Mouse (Mus musculus) hindbrain, embryonic 12.5 days (tissue): Measurements from ENCODE around the gene Sigmar1. TPM values are rescaled to one million over a fixed set of nuclear protein-coding genes. Genes with fewer than 3 reads are reported as not detected.

Experiments used
- ATAC-seq: fragments of 200-750 bp; cut with Nextera tagmentation; 2 replicates; pipeline ENCODE4 v1.8.0; 2017; ENCODE audit warnings: moderate TSS enrichment; ENCODE audit not compliant: low FRiP score
- H3K27ac ChIP-seq: fragments of 300-500 bp; sonication (generic); 2 replicates; pipeline ENCODE4 v1.5.1; 2016; ENCODE audit warnings: mild to moderate bottlenecking
- H3K27me3 ChIP-seq: fragments of 300-500 bp; sonication (generic); 2 replicates; pipeline ENCODE4 v1.6.1; 2016; ENCODE audit warnings: mild to moderate bottlenecking
- H3K36me3 ChIP-seq: fragments of 300-500 bp; sonication (generic); 2 replicates; pipeline ENCODE4 v1.6.1; 2016; ENCODE audit warnings: mild to moderate bottlenecking
- H3K4me1 ChIP-seq: fragments of 300-500 bp; sonication (generic); 2 replicates; pipeline ENCODE4 v1.6.1; 2016
- H3K4me2 ChIP-seq: fragments of 300-500 bp; sonication (generic); replicated peaks from 2 replicates; pipeline ENCODE4 v1.6.1; 2016; ENCODE audit warnings: mild to moderate bottlenecking
- H3K4me3 ChIP-seq: fragments of 300-500 bp; sonication (generic); 2 replicates; pipeline ENCODE4 v1.5.1; 2016; ENCODE audit warnings: mild to moderate bottlenecking
- H3K9ac ChIP-seq: fragments of 300-500 bp; sonication (generic); 2 replicates; pipeline ENCODE4 v1.6.1; 2016; ENCODE audit warnings: mild to moderate bottlenecking, moderate library complexity
- H3K9me3 ChIP-seq: fragments of 300-500 bp; sonication (generic); replicated peaks from 2 replicates; pipeline ENCODE4 v1.6.1; 2016; ENCODE audit warnings: mild to moderate bottlenecking
- WGBS: fragments of 180-500 bp; shearing (Covaris S2); methylation state at CpG from one replicate; pipeline ENCODE4 v1.1.7; 2016; 5-methylcytosine and 5-hydroxymethylcytosine counted together
- polyA plus RNA-seq: library from polyadenylated mRNA; unstranded; fragments of >200 nt; fragmentation: Nextera tagmentation; extraction: Ambion mirVana; gene quantifications from 2 replicates; pipeline ENCODE4 v1.2.1, GENCODE M21; 2016

The Sigmar1 gene
- polyA plus RNA-seq, 1 experiment from 2014 or later, result 58.9 TPM

- H3K4me1 ChIP-seq, result peaks cover 8% of the 10 kb centered on the region
- 0 out of 2 replicates have a peak, but pooled peaks cover 3% of the 10 kb centered on the region for H3K36me3 ChIP-seq
- no peaks in the 10 kb centered on the region for H3K27me3 ChIP-seq
- no peak overlapping the region for H3K27ac ChIP-seq
- no peak for ATAC-seq
- peaks cover 10% of the 10 kb centered on the region for H3K9me3 ChIP-seq
- H3K4me2 ChIP-seq, result no peak overlapping the region
- WGBS, result 68% methylated on average over 1 of the region's 1 CpGs
- H3K4me3 ChIP-seq, result no peak overlapping the region
- H3K9ac ChIP-seq, result no peak overlapping the region
Observed at GRCm38 (mm10) chr4:41745021-41745420, 10.9 kb downstream of the Sigmar1 start.

DNA sequence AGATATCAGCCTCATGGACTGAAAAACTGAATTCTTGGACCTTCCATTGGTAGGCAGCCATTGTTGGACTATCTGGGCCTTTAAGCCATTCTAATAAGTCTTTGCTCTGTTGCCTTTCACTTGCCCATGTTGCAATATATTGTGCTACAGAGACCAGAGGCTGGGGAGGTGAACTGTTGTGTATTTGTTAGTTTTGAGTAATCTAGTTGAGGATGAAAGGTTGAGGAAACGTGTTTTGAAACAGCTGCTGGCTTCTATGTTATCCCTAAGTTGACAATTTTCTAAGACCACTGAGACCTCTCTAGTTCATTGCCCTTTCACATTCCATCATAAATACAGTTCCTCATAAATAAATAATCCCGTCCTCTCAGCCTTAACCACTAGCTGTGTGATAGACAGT, 11.8 kb downstream of the Sigmar1 start:
- Histone ChIP-seq H3K27ac (no peak overlapping the region), H3K9ac (no peak overlapping the region), H3K27me3 (no peaks in the 10 kb centered on the region), H3K4me2 (no peak overlapping the region), H3K36me3 (peaks cover 6% of the 10 kb centered on the region; the same call in 1 of the 2 replicates), H3K4me3 (no peak overlapping the region), H3K4me1 (peaks cover 17% of the 10 kb centered on the region), H3K9me3 (peaks cover 10% of the 10 kb centered on the region)
- 73% methylated on average over 2 of the region's 2 CpGs for WGBS
- no peak for ATAC-seq

GRCm38 (mm10) chr4:41741158-41741560, 14.8 kb downstream of the Sigmar1 start:
- ATAC-seq, result peak; percentile 97
- H3K9ac ChIP-seq, result peak overlapping the region; percentile 77
- peaks cover 17% of the 10 kb centered on the region for H3K4me1 ChIP-seq
- peak overlapping the region; percentile 87 for H3K27ac ChIP-seq
- no peaks in the 10 kb centered on the region for H3K27me3 ChIP-seq
- peak overlapping the region; percentile 90 for H3K4me2 ChIP-seq
- peak overlapping the region; percentile 69 for H3K4me3 ChIP-seq
- peaks cover 4% of the 10 kb centered on the region for H3K9me3 ChIP-seq
- peaks cover 13% of the 10 kb centered on the region; the same call in 1 of the 2 replicates for H3K36me3 ChIP-seq
- under 1% methylated on average over 27 of the region's 27 CpGs for WGBS

- H3K4me1 ChIP-seq, result peaks cover 17% of the 10 kb centered on the region
- no peaks in the 10 kb centered on the region; the same call in 1 of the 2 replicates for H3K9me3 ChIP-seq
- H3K27ac ChIP-seq, result peak overlapping the region; percentile 87
- peak overlapping the region; percentile 90 for H3K4me2 ChIP-seq
- peak; percentile 85 for ATAC-seq
- no peaks in the 10 kb centered on the region for H3K27me3 ChIP-seq
- peaks cover 13% of the 10 kb centered on the region; the same call in 1 of the 2 replicates for H3K36me3 ChIP-seq
- peak overlapping the region; percentile 69 for H3K4me3 ChIP-seq
- WGBS, result 1% methylated on average over 48 of the region's 48 CpGs
- peak overlapping the region; percentile 77 for H3K9ac ChIP-seq
Observed at GRCm38 (mm10) chr4:41740380-41741157, 15.4 kb downstream of the Sigmar1 start.

GRCm38 (mm10) chr4:41739260-41739659, 16.7 kb downstream of the Sigmar1 start:
- 0 out of 2 replicates have a peak overlapping the region, but pooled peaks have one; percentile 24 for H3K9ac ChIP-seq
- H3K9me3 ChIP-seq, result no peaks in the 10 kb centered on the region; the same call in 1 of the 2 replicates
- no peaks in the 10 kb centered on the region for H3K27me3 ChIP-seq
- H3K4me2 ChIP-seq, result peak overlapping the region; percentile 90; the same call in 1 of the 2 replicates
- no peak overlapping the region for H3K4me3 ChIP-seq
- ATAC-seq, result no peak
- H3K36me3 ChIP-seq, result peaks cover 13% of the 10 kb centered on the region; the same call in 1 of the 2 replicates
- 96% methylated on average over 13 of the region's 13 CpGs for WGBS
- peaks cover 17% of the 10 kb centered on the region for H3K4me1 ChIP-seq
- no peak overlapping the region for H3K27ac ChIP-seq

GRCm38 (mm10) chr4:41738256-41738603, 17.7 kb downstream of the Sigmar1 start:
- no peak overlapping the region for H3K4me2 ChIP-seq
- peaks cover 17% of the 10 kb centered on the region for H3K4me1 ChIP-seq
- H3K27ac ChIP-seq, result no peak overlapping the region
- H3K4me3 ChIP-seq, result no peak overlapping the region
- H3K9ac ChIP-seq, result no peak overlapping the region
- no peak for ATAC-seq
- H3K36me3 ChIP-seq, result peaks cover 13% of the 10 kb centered on the region; the same call in 1 of the 2 replicates
- H3K9me3 ChIP-seq, result no peaks in the 10 kb centered on the region; the same call in 1 of the 2 replicates
- WGBS, result 53% methylated on average over 1 of the region's 1 CpGs
- H3K27me3 ChIP-seq, result peaks cover 7% of the 10 kb centered on the region

DNA sequence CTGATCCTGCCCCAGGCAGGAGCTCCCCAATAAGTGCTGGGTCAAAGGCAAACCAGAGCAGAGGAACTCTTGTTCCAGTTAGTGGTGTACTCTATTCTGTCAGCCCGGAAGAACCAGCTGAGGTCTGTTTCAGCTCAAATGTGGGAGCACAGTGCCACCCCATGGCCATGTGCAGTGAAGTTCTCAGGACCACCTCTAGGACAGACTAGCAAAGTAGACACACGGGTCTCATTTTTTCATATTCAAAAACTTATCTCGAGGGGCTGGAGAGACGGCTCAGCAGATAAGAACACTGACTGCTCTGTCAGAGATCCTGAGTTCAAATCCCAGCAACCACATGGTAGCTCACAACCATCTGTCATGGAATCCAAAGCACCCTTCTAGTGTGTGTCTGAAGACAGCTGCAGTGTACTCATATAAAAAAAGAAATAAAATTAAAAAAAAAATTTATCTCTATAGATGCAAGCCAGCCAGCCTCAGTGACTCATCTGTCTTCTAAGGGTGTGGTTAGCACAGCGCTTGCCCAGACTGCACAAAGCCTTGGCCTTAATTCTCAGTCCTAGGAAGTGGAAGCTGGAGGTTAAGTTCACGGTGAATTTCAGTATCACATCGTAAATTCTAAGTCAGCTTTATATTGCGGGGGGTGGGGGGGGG, 18.2 kb downstream of the Sigmar1 start:
- no peak overlapping the region for H3K27ac ChIP-seq
- H3K9me3 ChIP-seq, result no peaks in the 10 kb centered on the region; the same call in 1 of the 2 replicates
- H3K36me3 ChIP-seq, result peaks cover 13% of the 10 kb centered on the region; the same call in 1 of the 2 replicates
- peaks cover 12% of the 10 kb centered on the region for H3K27me3 ChIP-seq
- no peak overlapping the region for H3K4me3 ChIP-seq
- 50% methylated on average over 8 of the region's 8 CpGs for WGBS
- H3K4me1 ChIP-seq, result peaks cover 17% of the 10 kb centered on the region
- 0 out of 2 replicates have a peak, but pooled peaks have one; percentile 12 for ATAC-seq
- no peak overlapping the region for H3K9ac ChIP-seq
- no peak overlapping the region for H3K4me2 ChIP-seq

- H3K4me2 ChIP-seq, result peak within 1 kb of the TSS; percentile 62
- peaks cover 73% of the 10 kb centered on the region for H3K27me3 ChIP-seq
- 1% methylated on average over 47 of the region's 50 CpGs for WGBS
- no peak for ATAC-seq
- H3K27ac ChIP-seq, result no peak within 1 kb of the TSS
- no peaks in the 10 kb centered on the region for H3K36me3 ChIP-seq
- peak within 1 kb of the TSS; percentile 37 for H3K4me3 ChIP-seq
- peak within 1 kb of the TSS; percentile 47 for H3K9ac ChIP-seq
- H3K4me1 ChIP-seq, result peaks cover 21% of the 10 kb centered on the region
- H3K9me3 ChIP-seq, result no peaks in the 10 kb centered on the region; the same call in 1 of the 2 replicates
Observed at GRCm38 (mm10) chr4:41731052-41731765, 24.7 kb downstream of the Sigmar1 start, which contains the start of gene Arid3c. Arid3c (minus strand) TSS chr4:41731142.

DNA sequence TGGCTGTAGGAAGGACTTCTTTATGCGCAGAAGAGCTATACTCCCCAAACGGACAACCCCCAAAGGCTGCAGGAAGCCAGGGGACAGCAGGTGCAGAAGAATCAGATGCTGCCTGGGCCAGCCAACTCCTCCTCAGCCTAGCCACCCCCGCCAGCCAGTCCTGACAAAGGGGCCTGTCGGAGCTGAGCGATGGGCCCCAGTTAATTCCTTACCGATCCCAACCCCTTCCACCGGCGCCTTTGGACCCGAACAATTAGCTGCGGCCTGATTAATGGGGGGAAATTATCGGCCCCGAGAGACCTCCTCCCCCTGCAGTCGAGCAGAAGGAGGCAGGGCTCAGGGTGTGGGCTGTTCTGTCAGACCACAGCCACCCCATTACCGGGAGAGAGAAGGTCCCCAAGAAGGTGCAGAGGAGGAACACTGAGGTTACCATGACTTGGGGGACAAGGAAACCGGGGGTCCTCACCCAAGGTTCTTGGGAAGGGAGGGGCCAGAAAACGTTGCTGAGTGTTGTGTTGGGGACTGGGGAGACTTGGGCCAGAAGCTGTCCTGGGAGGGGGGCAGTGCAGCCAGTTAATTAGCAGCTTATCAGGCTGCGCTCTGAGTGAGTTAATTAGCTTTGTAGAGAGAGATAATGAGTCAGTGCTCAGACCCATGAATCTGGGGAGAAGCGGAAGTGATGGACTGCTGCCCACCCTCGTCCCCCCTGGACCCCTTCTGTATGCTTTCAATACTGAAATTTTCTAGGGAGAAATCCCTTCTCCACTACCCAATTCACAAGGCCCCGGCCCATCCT, 28.9 kb downstream of the Sigmar1 start:
- H3K4me2 ChIP-seq, result peak overlapping the region; percentile 21
- H3K4me3 ChIP-seq, result no peak overlapping the region
- peaks cover 83% of the 10 kb centered on the region for H3K27me3 ChIP-seq
- ATAC-seq, result peak; percentile 55
- H3K9ac ChIP-seq, result no peak overlapping the region
- H3K4me1 ChIP-seq, result peaks cover 37% of the 10 kb centered on the region
- H3K36me3 ChIP-seq, result no peaks in the 10 kb centered on the region
- no peaks in the 10 kb centered on the region for H3K9me3 ChIP-seq
- H3K27ac ChIP-seq, result peak overlapping the region; percentile 52
- WGBS, result 11% methylated on average over 20 of the region's 20 CpGs

DNA sequence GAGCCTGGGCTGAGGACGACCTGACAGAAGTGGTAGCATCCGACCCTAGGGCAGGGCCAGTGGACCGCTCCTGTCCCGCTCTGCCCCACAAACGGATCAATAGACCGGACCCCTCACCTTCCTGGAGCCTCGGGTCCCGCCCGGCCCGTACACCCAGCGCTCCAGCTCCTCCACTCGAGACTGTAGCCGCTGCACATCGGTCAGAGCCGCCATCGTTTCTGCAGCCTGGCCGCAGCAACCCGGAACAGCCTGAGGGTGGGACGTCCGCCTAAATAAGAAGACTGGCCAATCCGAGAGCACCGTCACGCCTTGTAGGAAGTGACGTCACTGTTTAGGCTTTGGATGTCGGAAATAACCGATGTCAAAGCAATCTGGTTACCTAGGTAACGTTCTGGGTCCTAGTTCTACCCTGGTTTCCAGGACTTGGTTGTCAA, 33.0 kb downstream of the Sigmar1 start, which contains the start of gene Dctn3:
Gene Dctn3, minus strand, starts transcription at position 253 of the 434 bp plus-strand sequence.
- Histone ChIP-seq H3K27me3 (peaks cover 45% of the 10 kb centered on the region), H3K9ac (peak within 1 kb of the TSS; percentile 89), H3K9me3 (no peaks in the 10 kb centered on the region), H3K36me3 (peaks cover 18% of the 10 kb centered on the region), H3K27ac (peak within 1 kb of the TSS; percentile 62; the same call in 1 of the 2 replicates), H3K4me1 (peaks cover 34% of the 10 kb centered on the region), H3K4me3 (peak within 1 kb of the TSS; percentile 85), H3K4me2 (peak within 1 kb of the TSS; percentile 81)
- peak; percentile 91 for ATAC-seq
- under 1% methylated on average over 27 of the region's 27 CpGs for WGBS

DNA sequence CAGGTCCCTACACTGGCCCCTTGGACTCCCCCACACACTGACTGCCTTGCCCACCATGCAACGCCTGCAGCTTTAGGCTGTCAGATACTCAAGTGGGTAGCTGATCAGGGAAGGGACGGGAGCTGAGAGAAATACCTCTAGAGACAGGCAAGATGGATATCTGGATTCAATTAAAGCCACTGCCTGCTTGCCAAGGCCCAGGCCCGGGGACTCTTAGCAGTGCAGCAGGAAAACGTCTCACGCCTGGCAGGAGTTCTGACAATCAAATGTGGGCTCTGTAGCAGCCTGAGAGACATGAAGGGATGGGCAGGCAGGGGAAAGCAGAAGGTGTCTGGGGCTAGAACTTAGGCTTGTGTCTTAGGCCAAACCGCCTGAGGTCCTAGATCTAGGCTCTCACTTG, 39.1 kb downstream of the Sigmar1 start:
- Histone ChIP-seq H3K9ac (peak overlapping the region; percentile 13), H3K27ac (no peak overlapping the region), H3K4me1 (peaks cover 23% of the 10 kb centered on the region), H3K9me3 (no peaks in the 10 kb centered on the region), H3K27me3 (no peaks in the 10 kb centered on the region), H3K4me3 (no peak overlapping the region), H3K4me2 (no peak overlapping the region), H3K36me3 (peaks cover 36% of the 10 kb centered on the region)
- 63% methylated on average over 6 of the region's 6 CpGs for WGBS
- ATAC-seq, result no peak
